Mouse (Mus musculus) embryo, embryonic 11 days (tissue): ENCODE measurements around the gene Cda.
A peak's percentile ranks its signal among the peaks of the same experiment; 100 is the strongest.
"Not testable (repeated sequence)": the region's sequence is repeated elsewhere in the genome, so short reads cannot be mapped to it uniquely, and the experiment has no call there.

Source experiments
- DNase-seq: peaks from one replicate; pipeline ENCODE4 v3.0.0-alpha.2; 2015

Cda gene

GRCm38 (mm10) chr4:138330264-138330671, 37.5 kb downstream of the Cda start:
- peak; percentile 40 for DNase-seq

DNA sequence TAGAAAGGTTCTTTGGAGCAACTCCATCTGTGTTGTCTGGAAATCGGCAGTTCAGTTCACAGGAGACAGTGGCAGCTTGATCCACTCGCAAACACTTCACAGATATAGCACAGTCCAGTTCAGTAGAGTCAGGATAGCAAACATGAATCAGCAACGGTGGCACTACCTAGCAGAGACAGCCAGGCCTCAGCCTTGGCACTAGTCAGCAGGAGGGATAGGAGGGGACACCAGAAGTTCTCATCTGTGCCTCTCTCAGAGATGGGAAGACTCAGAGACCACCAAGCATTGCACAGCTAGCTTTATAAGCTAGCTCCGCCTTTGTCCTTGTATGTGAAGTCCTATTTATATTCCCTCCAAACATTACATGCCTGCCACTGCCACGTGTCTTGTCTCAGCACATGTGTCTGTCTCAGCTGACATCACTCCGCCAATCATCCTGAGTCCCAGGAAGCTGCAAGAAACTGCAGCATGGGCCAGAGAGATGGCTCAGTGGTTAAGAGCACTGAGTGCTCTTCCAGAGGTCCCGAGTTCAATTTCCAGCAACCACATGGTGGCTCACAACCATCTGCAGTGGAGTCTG, 39.8 kb downstream of the Cda start:
- DNase-seq, result no peak

- not testable (repeated sequence) for DNase-seq
Observed at GRCm38 (mm10) chr4:138327155-138327554, 40.6 kb downstream of the Cda start.

DNA sequence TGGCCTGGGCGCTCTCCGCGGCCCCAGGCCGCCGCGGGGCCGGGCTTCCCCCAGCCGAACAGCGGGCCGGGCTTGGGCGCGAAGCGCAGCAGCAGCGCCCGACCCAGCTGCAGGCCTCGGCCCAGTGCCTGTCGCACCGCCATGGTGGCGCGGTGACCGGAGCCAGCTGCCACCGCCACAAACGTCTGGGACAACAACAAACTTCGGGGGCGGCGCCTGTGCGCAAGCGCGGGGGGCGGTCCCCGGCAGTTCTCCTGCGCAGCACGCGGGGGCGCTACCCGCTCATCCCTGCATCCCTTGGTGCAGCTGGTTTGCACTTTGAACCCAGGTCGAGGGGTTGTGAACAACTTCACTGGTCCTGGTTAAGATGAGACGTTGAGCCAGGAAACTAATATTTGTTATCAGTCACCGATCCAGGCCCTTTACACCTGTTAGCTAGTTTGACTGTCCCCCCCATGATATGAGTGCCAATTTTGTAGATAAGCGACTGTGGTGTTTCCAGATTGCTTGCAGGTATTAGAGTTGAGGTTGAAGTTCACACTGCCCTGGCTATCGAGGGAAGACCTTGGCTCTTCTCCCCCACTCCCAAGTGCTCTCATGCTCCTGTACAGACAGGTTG, 41.6 kb downstream of the Cda start, which contains the start of gene Pink1:
Gene Pink1, minus strand, starts transcription at position 231 of the 619 bp plus-strand sequence.
- peak; percentile 92 for DNase-seq

DNA sequence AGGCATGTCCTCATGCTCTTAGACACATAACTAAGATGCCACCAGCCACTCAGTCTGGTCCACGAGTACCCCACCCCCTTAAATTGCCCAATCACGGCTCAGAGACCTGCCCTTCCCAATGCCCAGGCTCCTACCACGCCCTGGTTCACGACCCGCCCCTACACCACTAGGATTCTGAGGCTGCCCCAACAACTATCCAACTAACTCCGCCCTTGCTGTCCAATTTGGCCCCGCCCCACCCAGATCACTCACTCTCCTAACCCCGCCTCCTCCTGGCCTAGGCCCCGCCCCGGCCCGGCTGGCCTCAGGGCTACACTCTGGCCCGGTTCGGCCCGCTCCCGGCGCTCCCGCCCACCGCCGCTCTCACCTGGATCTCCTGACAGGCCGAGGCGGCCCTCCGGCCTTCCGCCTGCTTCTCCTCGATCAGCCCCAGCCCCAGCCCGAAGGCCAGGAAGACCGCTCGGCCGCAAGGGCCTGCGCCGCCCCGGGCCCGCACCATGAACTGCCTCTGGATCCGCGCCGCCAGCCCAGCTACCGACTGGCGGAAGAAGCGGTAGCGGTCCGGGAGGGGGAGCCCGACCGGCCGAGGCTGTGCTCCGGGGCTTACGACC, 42.2 kb downstream of the Cda start:
- DNase-seq, result peak; percentile 94

DNA sequence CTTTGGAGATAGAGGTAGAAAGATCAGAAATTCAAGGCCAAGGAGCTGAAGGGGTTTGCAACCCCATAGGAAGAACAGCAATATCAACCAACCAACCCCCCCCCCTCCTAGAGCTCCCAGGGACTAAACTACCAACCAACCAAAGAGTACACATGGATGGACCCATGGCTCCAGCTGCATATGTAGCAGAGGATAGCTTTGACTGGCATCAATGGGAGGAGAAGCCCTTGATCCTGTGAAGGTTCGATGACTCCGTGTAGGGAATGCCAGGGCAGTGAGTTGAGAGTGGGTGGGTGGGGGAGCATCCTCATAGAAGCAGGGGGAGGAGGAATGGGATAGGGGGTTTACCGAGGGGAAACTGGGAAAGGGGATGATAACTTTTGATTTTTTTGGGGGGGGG, 43.3 kb downstream of the Cda start:
- DNase-seq, result no peak

DNA sequence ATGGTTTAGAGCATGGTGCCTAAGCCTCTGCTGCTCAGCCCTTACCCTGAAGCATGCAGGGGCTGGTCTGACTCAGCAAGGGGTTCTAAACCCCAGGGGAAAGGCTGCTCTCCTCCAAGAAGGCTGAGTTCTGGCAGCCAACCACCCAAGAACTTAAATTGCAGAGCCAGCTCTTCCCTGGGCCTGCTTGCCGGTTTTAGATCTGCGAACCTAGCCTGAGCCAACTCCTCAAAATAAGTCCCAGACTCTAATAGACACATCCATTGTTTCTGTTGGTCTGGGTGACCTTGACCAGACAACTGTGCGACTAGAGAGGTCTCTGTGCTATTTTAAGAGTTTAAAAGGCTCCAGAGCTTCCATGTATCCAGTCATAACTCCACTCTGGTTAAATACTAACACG, 44.0 kb downstream of the Cda start:
- DNase-seq, result no peak

- no peak for DNase-seq
Observed at GRCm38 (mm10) chr4:138322692-138323091, 45.1 kb downstream of the Cda start.

DNA sequence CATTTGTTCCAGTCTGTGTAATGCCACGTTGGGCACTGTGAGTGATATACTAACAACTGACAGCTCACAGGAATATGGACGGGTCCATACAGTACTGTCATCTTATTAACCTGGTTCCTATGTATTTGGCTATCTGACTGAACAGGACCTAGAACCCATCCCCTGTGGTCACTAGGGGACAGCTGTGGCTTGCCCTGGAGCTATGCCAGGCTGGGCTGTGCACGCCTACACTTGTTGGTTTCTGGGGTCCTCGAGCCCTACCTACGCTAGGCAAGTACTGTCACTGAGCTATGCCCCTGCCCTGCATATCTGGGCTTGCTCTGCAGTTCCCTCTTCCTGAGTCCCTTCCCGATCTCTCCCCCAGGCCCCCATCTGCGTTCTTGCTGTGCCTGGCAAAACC, 46.3 kb downstream of the Cda start:
- DNase-seq, result no peak

DNA sequence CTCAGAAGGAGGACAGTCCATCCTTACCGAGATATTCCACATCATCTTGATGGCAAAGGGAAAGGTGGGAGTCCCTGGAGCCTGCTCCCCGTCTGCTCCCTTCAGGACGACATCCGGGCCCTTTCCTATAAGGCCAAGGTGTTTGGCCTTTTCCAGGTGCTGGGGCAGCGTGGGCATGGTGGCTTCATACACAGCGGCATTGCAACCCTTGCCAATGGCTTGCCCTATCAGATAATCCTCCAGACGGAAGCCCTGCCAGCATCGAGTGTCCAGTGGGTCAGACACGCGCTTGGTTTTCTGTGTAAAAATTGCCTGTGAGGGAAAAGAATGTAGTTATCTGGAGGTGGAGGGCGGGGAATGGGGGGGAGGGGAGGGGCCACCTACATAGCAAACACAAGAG, 47.1 kb downstream of the Cda start:
- no peak for DNase-seq

DNA sequence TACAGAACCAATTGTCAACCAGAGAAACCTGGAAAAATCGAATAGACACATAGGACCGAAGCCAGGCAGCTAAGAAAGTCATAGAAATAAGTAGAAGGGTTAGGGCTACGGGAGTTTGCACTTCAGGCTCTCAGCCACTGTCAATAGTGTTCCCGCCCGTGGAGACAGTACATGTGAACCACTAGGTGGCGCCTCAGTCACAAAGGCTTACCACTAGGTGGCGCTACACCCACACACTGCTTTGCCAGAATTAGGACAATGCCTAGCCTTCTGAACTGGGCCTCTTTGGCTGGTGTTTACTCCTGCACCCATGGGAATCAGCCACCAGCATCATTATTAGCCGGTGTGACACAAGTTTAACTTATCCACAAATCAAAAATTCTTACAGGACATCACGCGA, 48.3 kb downstream of the Cda start:
- DNase-seq, result peak; percentile 87

DNA sequence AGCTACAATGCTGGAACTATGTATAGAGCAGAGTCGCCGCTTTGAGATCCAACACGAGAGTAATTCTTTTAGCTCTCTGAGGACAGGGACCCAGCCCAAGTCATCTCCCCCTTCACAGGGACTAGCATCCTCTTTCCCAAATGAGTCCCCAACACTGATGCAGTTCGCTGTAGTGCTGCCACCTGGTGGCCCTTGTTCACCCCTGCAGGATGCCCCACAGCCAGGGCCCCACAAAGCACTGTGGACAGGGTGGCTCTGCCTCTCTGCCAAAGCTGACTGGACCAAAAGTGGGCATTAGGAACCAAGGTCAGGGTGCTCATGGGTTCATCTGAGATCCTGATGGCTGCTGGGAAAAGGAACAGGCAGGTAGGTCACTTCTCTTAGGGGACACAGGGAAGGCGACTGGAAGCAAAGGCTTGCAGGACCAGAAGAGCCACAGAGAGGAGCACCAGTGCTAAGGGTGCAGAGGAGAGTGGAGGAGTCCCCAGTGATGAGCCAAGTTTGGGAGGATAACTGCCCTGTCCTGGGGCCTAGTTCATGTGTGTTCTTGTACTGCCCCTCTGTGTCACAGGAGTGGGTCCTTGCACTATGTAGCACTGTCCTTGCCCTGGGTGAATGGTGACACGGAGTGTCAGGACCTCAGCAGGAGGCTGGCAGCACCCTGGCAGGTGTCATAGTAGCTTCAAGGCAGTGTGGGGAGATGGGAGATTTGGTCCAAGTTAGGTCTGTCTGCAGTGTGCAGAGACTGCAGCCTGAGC, 49.1 kb downstream of the Cda start:
- DNase-seq, result peak; percentile 70

DNA sequence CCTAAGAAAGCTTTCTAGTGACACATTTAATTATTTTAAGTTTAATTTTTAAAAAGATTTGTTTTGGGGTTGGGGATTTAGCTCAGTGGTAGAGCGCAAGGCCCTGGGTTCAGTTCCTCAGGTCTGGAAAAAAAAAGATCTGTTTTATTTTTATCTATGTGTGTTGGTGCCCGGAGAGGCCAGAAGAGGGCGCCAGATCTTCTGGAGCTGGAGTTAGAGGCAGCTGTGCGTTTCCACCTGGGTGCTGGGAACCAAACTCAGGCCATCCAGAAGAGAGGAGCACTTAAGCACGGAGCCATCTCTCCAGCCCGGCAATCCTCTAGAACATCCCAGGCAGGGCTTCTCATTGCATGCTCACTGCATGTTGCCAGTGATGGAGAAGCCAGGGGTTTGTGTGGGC, 51.4 kb downstream of the Cda start:
- no peak for DNase-seq

DNA sequence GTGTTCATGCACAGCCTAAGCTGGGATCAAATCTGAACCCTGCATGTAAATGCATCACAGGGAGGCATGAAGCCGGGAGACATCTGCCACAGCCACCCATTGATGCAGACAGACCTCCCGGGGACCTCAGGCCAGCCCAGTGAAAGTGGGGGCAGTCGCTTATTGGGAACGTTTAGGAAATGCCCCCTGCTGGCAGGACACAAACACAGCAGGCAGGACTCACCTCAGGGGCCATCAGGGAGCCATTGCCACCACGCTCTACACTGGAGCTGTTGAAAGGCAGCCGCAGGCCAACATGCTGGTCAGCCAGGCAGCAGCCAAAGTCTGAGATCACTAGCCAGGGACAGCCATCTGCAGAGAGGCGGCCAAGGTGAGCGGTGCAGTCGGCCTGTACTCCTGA, 52.0 kb downstream of the Cda start:
- peak; percentile 29 for DNase-seq

GRCm38 (mm10) chr4:138313795-138314194, 54.0 kb downstream of the Cda start:
- DNase-seq, result no peak

GRCm38 (mm10) chr4:138313021-138313420, 54.8 kb downstream of the Cda start:
- DNase-seq, result no peak

DNA sequence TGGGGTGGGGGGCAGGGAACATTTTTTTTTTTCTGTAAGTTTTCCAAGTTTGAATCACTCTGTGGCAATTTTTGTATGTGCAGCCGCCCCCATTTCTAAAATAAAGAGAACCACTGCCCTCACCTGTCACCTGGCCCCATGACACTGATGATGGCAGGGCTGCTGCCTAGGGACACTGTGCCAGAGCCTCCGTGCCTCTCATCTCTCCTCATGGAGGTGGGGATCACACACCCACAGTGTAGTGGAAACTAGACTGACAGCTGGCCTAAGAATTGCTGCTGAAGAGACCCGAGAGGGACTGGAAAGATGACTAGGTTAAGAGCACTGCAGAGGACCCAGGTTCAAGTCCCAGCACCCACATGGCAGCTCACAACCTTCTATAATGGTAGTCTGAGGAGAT, 55.7 kb downstream of the Cda start:
- DNase-seq, result no peak

GRCm38 (mm10) chr4:138311595-138311994, 56.2 kb downstream of the Cda start:
- peak; percentile 21 for DNase-seq

GRCm38 (mm10) chr4:138310311-138310910, 57.4 kb downstream of the Cda start:
- no peak for DNase-seq

GRCm38 (mm10) chr4:138307739-138308138, 60.1 kb downstream of the Cda start:
- DNase-seq, result no peak

DNA sequence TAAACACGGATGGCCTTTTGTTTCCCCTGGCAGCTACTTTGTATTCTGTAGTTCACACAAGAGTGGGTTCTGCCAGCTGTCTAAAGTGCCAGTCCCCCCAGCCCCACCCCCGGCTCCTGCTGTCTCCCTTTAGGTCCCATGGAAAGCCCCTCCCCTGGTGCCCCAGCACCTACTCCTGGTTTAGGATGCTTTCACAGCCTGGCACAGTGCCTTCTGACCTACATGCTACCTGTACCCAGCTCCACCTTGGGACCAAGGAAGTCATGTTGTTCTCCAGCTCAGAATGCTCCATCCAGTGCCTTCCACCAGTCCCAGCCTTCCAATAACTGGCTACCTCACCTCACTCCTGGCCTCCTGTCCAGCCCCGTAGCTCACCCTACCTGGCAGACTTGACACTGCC, 60.8 kb downstream of the Cda start:
- no peak for DNase-seq

DNA sequence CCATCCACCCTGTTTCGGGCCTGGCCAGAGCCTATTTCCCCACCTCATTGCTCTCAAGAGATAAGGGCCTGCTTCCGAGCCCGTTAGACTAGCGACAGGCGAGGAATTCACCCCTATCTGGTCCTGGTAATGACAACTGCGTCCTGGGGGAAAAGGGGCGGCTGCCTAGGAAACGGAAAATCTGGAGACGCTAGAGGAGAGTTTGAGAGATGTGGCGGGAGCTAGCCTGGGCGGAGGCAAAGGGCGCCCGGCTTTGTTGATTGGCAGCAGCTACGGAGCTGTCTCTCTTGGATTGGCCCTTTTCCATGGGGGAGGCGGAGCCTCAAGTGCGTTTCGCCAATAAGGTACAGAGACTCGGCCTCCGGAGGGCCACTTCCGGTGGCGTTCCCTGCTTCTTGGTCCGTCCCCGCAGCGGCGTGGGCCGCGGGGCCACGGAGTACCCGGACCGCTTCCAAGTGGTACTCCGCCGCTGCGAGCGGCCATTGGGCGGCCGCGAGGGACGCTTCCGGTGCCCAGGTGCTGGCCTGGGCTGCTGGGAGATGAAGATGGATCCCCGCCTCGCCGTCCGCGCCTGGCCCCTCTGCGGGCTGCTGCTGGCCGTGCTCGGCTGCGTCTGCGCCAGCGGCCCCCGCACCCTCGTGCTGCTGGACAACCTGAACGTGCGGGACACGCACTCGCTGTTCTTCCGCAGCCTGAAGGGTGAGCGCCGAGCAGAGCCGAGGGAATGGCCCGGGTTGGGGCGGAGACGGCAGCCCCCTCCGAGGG, 63.3 kb downstream of the Cda start, which contains the start of gene Ddost:
Gene Ddost, plus strand, starts transcription at position 391 of the 765 bp plus-strand sequence.
- DNase-seq, result peak; percentile 99
